Mouse (Mus musculus): ENCODE results near the gene Cnih1. TPM values are rescaled to one million over a fixed set of nuclear protein-coding genes. Genes with fewer than 3 reads are reported as not detected.

Gene Cnih1
- polyA plus RNA-seq, 1 experiment from 2014 or later: 80.0 TPM

GRCm38 (mm10) chr14:46787454-46787786 lies 791 bp downstream of the Cnih1 start:
- no peak for ATAC-seq (ENCODE audit: insufficient read depth)
- H3K27ac ChIP-seq (replicated peaks): peak overlapping the region; percentile 96
- peaks cover 40% of the 10 kb centered on the region for H3K4me1 ChIP-seq (replicated peaks)
- H3K36me3 ChIP-seq (replicated peaks): peaks cover 20% of the 10 kb centered on the region
- peak overlapping the region; percentile 99 for H3K9ac ChIP-seq
- H3K4me3 ChIP-seq (replicated peaks): peak overlapping the region; percentile 98
- no peaks in the 10 kb centered on the region for H3K27me3 ChIP-seq
- WGBS (ENCODE audit: insufficient replicate concordance): under 1% methylated on average over 11 of the region's 11 CpGs
- H3K4me2 ChIP-seq: peak overlapping the region; percentile 82
- no peaks in the 10 kb centered on the region for H3K9me3 ChIP-seq (replicated peaks)

GRCm38 (mm10) chr14:46785247-46785646 lies 3.0 kb downstream of the Cnih1 start:
- no peaks in the 10 kb centered on the region for H3K27me3 ChIP-seq
- no peaks in the 10 kb centered on the region for H3K9me3 ChIP-seq (replicated peaks)
- 88% methylated on average over 5 of the region's 5 CpGs for WGBS (ENCODE audit: insufficient replicate concordance)
- no peak for ATAC-seq (ENCODE audit: insufficient read depth)
- H3K36me3 ChIP-seq (replicated peaks): peaks cover 37% of the 10 kb centered on the region
- no peak overlapping the region for H3K4me2 ChIP-seq
- peaks cover 41% of the 10 kb centered on the region for H3K4me1 ChIP-seq (replicated peaks)
- no peak overlapping the region for H3K27ac ChIP-seq (replicated peaks)
- no peak overlapping the region for H3K4me3 ChIP-seq (replicated peaks)
- no peak overlapping the region for H3K9ac ChIP-seq

GRCm38 (mm10) chr14:46783327-46783926 lies 4.8 kb downstream of the Cnih1 start:
- whole genome bisulfite sequencing (ENCODE audit: insufficient replicate concordance): 84% methylated on average over 10 of the region's 10 CpGs
- H3K4me2 ChIP-seq: no peak overlapping the region
- H3K4me1 ChIP-seq (replicated peaks): peaks cover 22% of the 10 kb centered on the region
- H3K36me3 ChIP-seq (replicated peaks): peaks cover 55% of the 10 kb centered on the region
- no peak for ATAC-seq (ENCODE audit: insufficient read depth)
- peaks cover 8% of the 10 kb centered on the region; the same call in 1 of the 2 replicates for H3K9me3 ChIP-seq (replicated peaks)
- no peak overlapping the region for H3K9ac ChIP-seq
- H3K27ac ChIP-seq (replicated peaks): no peak overlapping the region
- H3K27me3 ChIP-seq: no peaks in the 10 kb centered on the region
- H3K4me3 ChIP-seq (replicated peaks): no peak overlapping the region

- Histone ChIP-seq H3K27ac (replicated peaks) (no peak overlapping the region), H3K27me3 (no peaks in the 10 kb centered on the region), H3K9me3 (replicated peaks) (peaks cover 8% of the 10 kb centered on the region; the same call in 1 of the 2 replicates), H3K9ac (no peak overlapping the region), H3K36me3 (replicated peaks) (peaks cover 66% of the 10 kb centered on the region), H3K4me3 (replicated peaks) (no peak overlapping the region), H3K4me1 (replicated peaks) (peaks cover 18% of the 10 kb centered on the region), H3K4me2 (no peak overlapping the region)
- WGBS (ENCODE audit: insufficient replicate concordance): 82% methylated on average over 8 of the region's 8 CpGs
- ATAC-seq (ENCODE audit: insufficient read depth): no peak
Measured at GRCm38 (mm10) chr14:46782187-46782828, 5.9 kb downstream of the Cnih1 start.

- Histone ChIP-seq H3K27me3 (no peaks in the 10 kb centered on the region), H3K4me2 (no peak overlapping the region), H3K9me3 (replicated peaks) (peaks cover 8% of the 10 kb centered on the region; the same call in 1 of the 2 replicates), H3K36me3 (replicated peaks) (peaks cover 77% of the 10 kb centered on the region), H3K4me1 (replicated peaks) (peaks cover 9% of the 10 kb centered on the region), H3K9ac (no peak overlapping the region), H3K27ac (replicated peaks) (no peak overlapping the region), H3K4me3 (replicated peaks) (no peak overlapping the region)
- no peak for ATAC-seq (ENCODE audit: insufficient read depth)
- WGBS (ENCODE audit: insufficient replicate concordance): 87% methylated on average over 7 of the region's 7 CpGs
Measured at GRCm38 (mm10) chr14:46781086-46781485, 7.1 kb downstream of the Cnih1 start.

- Histone ChIP-seq H3K4me3 (replicated peaks) (no peak overlapping the region), H3K9me3 (replicated peaks) (peaks cover 8% of the 10 kb centered on the region; the same call in 1 of the 2 replicates), H3K27ac (replicated peaks) (no peak overlapping the region), H3K27me3 (no peaks in the 10 kb centered on the region), H3K9ac (no peak overlapping the region), H3K36me3 (replicated peaks) (peaks cover 85% of the 10 kb centered on the region), H3K4me2 (no peak overlapping the region), H3K4me1 (replicated peaks) (peaks cover 3% of the 10 kb centered on the region; the same call in 1 of the 2 replicates)
- 84% methylated on average over 7 of the region's 7 CpGs for WGBS (ENCODE audit: insufficient replicate concordance)
- ATAC-seq (ENCODE audit: insufficient read depth): no peak
Measured at GRCm38 (mm10) chr14:46779217-46779616, 9.0 kb downstream of the Cnih1 start.

- Histone ChIP-seq H3K27ac (replicated peaks) (no peak overlapping the region), H3K36me3 (replicated peaks) (peaks cover 88% of the 10 kb centered on the region), H3K4me1 (replicated peaks) (peaks cover 3% of the 10 kb centered on the region; the same call in 1 of the 2 replicates), H3K27me3 (no peaks in the 10 kb centered on the region), H3K9ac (no peak overlapping the region), H3K4me3 (replicated peaks) (no peak overlapping the region), H3K4me2 (no peak overlapping the region), H3K9me3 (replicated peaks) (peaks cover 8% of the 10 kb centered on the region; the same call in 1 of the 2 replicates)
- no peak for ATAC-seq (ENCODE audit: insufficient read depth)
- WGBS (ENCODE audit: insufficient replicate concordance): 90% methylated on average over 9 of the region's 9 CpGs
Measured at GRCm38 (mm10) chr14:46778756-46779155, 9.5 kb downstream of the Cnih1 start.

- H3K4me3 ChIP-seq (replicated peaks): no peak overlapping the region
- no peak overlapping the region for H3K9ac ChIP-seq
- no peak overlapping the region for H3K27ac ChIP-seq (replicated peaks)
- H3K4me2 ChIP-seq: no peak overlapping the region
- no peaks in the 10 kb centered on the region for H3K27me3 ChIP-seq
- no peak for ATAC-seq (ENCODE audit: insufficient read depth)
- H3K4me1 ChIP-seq (replicated peaks): no peaks in the 10 kb centered on the region
- peaks cover 89% of the 10 kb centered on the region for H3K36me3 ChIP-seq (replicated peaks)
- H3K9me3 ChIP-seq (replicated peaks): no peaks in the 10 kb centered on the region
- 78% methylated on average over 6 of the region's 6 CpGs for WGBS (ENCODE audit: insufficient replicate concordance)
Measured at GRCm38 (mm10) chr14:46770036-46770435, 18.2 kb downstream of the Cnih1 start.

GRCm38 (mm10) chr14:46767116-46767515 lies 21.1 kb downstream of the Cnih1 start:
- H3K4me1 ChIP-seq (replicated peaks): 0 out of 2 replicates have a peak, but pooled peaks cover 3% of the 10 kb centered on the region
- peaks cover 83% of the 10 kb centered on the region for H3K36me3 ChIP-seq (replicated peaks)
- H3K9me3 ChIP-seq (replicated peaks): no peaks in the 10 kb centered on the region
- H3K9ac ChIP-seq: no peak overlapping the region
- WGBS (ENCODE audit: insufficient replicate concordance): 75% methylated on average over 12 of the region's 12 CpGs
- no peak for ATAC-seq (ENCODE audit: insufficient read depth)
- H3K27ac ChIP-seq (replicated peaks): no peak overlapping the region
- no peaks in the 10 kb centered on the region for H3K27me3 ChIP-seq
- no peak overlapping the region for H3K4me3 ChIP-seq (replicated peaks)
- no peak overlapping the region for H3K4me2 ChIP-seq

GRCm38 (mm10) chr14:46761186-46761585 lies 27.0 kb downstream of the Cnih1 start:
- peak overlapping the region; percentile 89 for H3K9ac ChIP-seq
- 27% methylated on average over 6 of the region's 6 CpGs for WGBS (ENCODE audit: insufficient replicate concordance)
- peak overlapping the region; percentile 81 for H3K27ac ChIP-seq (replicated peaks)
- H3K27me3 ChIP-seq: no peaks in the 10 kb centered on the region
- ATAC-seq (ENCODE audit: insufficient read depth): no peak
- H3K4me1 ChIP-seq (replicated peaks): peaks cover 21% of the 10 kb centered on the region
- peaks cover 28% of the 10 kb centered on the region for H3K36me3 ChIP-seq (replicated peaks)
- H3K9me3 ChIP-seq (replicated peaks): no peaks in the 10 kb centered on the region
- H3K4me3 ChIP-seq (replicated peaks): peak overlapping the region; percentile 79
- peak overlapping the region; percentile 74 for H3K4me2 ChIP-seq

- Histone ChIP-seq H3K36me3 (replicated peaks) (peaks cover 24% of the 10 kb centered on the region), H3K4me2 (peak within 1 kb of the TSS; percentile 74), H3K9me3 (replicated peaks) (no peaks in the 10 kb centered on the region), H3K9ac (peak within 1 kb of the TSS; percentile 89), H3K4me3 (replicated peaks) (peak within 1 kb of the TSS; percentile 79), H3K27ac (replicated peaks) (peak within 1 kb of the TSS; percentile 81), H3K27me3 (no peaks in the 10 kb centered on the region), H3K4me1 (replicated peaks) (peaks cover 21% of the 10 kb centered on the region)
- under 1% methylated on average over 54 of the region's 54 CpGs for WGBS (ENCODE audit: insufficient replicate concordance)
- peak; percentile 99 for ATAC-seq (ENCODE audit: insufficient read depth)
Measured at GRCm38 (mm10) chr14:46760355-46761029, 27.7 kb downstream of the Cnih1 start, which contains the start of gene Cdkn3. Cdkn3 (plus strand) TSS chr14:46760541.
